Mouse (Mus musculus) hindbrain, embryonic 11.5 days (tissue): ENCODE results near the gene Rhox2h. TPM values are rescaled to one million over a fixed set of nuclear protein-coding genes. Genes with fewer than 3 reads are reported as not detected.
"Not testable (repeated sequence)": the region's sequence is repeated elsewhere in the genome, so short reads cannot be mapped to it uniquely, and the experiment has no call there.

ENCODE experiments used
- ATAC-seq: fragments of 200-750 bp; cut with Nextera tagmentation; 2 replicates; pipeline ENCODE4 v1.8.0; 2017; ENCODE audit warnings: mild to moderate bottlenecking, moderate TSS enrichment, moderate library complexity; ENCODE audit not compliant: low FRiP score
- DNase-seq: peaks from one replicate; pipeline ENCODE4 v3.0.0-alpha.2; 2015; ENCODE audit warnings: low spot score
- H3K27ac ChIP-seq: fragments of 300-500 bp; sonication (generic); 2 replicates; pipeline ENCODE4 v1.5.1; 2014; ENCODE audit warnings: mild to moderate bottlenecking, low read depth, low read length
- H3K27me3 ChIP-seq: fragments of 300-500 bp; sonication (generic); 2 replicates; pipeline ENCODE4 v1.6.1; 2014; ENCODE audit warnings: mild to moderate bottlenecking, low read length, moderate library complexity, mixed read lengths; ENCODE audit not compliant: control insufficient read depth, insufficient read depth
- H3K36me3 ChIP-seq: fragments of 300-500 bp; sonication (generic); 2 replicates; pipeline ENCODE4 v1.6.1; 2014; ENCODE audit warnings: mild to moderate bottlenecking, low read length, moderate library complexity, mixed read lengths; ENCODE audit not compliant: control insufficient read depth, insufficient read depth
- H3K4me1 ChIP-seq: fragments of 300-500 bp; sonication (generic); replicated peaks from 2 replicates; pipeline ENCODE4 v1.6.1; 2014; ENCODE audit warnings: low read length, mixed read lengths; ENCODE audit not compliant: control insufficient read depth, insufficient read depth
- H3K4me2 ChIP-seq: fragments of 300-500 bp; sonication (generic); replicated peaks from 2 replicates; pipeline ENCODE4 v1.6.1; 2014; ENCODE audit warnings: mild to moderate bottlenecking, low read depth, low read length
- H3K4me3 ChIP-seq: fragments of 300-500 bp; sonication (generic); 2 replicates; pipeline ENCODE4 v1.5.1; 2014; ENCODE audit warnings: low read depth, low read length
- H3K9ac ChIP-seq: fragments of 300-500 bp; sonication (generic); 2 replicates; pipeline ENCODE4 v1.6.1; 2014; ENCODE audit warnings: low read depth, low read length
- H3K9me3 ChIP-seq: fragments of 300-500 bp; sonication (generic); 2 replicates; pipeline ENCODE4 v1.6.1; 2016; ENCODE audit warnings: low read length; ENCODE audit not compliant: control insufficient read depth
- WGBS: fragments of 180-500 bp; shearing (Covaris S2); extraction: QIAGEN DNeasy Blood & Tissue Kit; methylation state at CpG from one replicate; pipeline ENCODE4 v1.1.7; 2014; 5-methylcytosine and 5-hydroxymethylcytosine counted together
- polyA plus RNA-seq: library from polyadenylated mRNA; unstranded; fragments of >200 nt; fragmentation: Nextera tagmentation; extraction: Ambion mirVana; gene quantifications from 2 replicates; pipeline ENCODE4 v1.2.1, GENCODE M21; 2014

Gene Rhox2h
- polyA plus RNA-seq = not detected in 2 replicates

DNA sequence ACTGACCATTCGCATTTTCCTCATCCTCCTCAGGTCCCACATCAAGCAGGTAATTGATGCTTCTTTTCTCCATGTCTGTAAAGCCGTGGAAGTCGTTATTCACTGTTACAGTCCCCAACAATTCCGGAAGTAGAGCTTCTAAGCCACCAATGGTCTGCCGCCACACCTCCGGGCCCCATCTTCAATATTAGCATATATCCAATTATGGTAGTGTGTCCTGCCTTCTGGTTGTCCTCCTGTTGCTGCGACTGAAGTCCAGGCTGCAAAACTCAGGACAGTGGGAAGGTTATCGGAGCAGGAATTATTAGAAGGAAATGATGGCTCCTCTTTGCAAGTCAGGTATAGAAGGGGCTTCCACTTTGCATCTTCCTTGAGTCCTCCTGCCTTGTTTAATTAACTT, at the start of gene Rhox2h:
TSS of gene Rhox2h (minus strand) at position 101 of the 400 bp plus-strand sequence.
- not testable (repeated sequence) for H3K27me3 ChIP-seq, H3K27ac ChIP-seq, H3K36me3 ChIP-seq, H3K9me3 ChIP-seq, H3K4me3 ChIP-seq, H3K4me1 ChIP-seq, H3K4me2 ChIP-seq, DNase-seq, H3K9ac ChIP-seq, ATAC-seq
- WGBS = 88% methylated on average over 8 of the region's 8 CpGs

DNA sequence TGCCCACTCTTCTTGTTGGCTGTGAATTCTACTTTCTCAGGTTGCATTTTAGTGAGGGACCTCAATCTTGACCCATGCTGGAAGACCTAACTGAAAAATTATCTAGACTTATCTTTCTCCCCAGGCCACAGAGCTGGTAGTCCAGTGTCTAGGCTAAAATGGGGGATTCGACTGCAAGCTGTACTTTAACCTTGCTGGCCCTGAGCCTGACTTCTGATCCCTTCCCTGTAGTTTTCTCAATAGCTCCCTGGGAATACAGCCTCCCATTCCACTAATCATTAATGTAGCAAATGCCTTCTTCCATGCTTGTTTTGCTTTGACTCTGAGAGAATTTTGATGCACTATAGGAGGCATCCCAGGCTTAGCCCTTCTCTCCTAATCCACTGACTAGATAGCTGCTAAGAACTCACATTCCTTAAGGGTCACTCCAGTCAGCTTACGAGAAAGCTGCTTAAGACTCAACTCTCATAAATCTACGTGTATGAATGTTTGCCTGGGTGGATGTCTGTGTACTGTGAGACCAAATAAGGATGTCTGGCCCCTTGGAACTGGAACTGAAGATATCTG, 28.8 kb upstream of the Rhox2h start:
- ATAC-seq = no peak
- H3K9me3 ChIP-seq = no peaks in the 10 kb centered on the region
- no peak overlapping the region for H3K9ac ChIP-seq
- H3K36me3 ChIP-seq = no peaks in the 10 kb centered on the region
- H3K27me3 ChIP-seq = no peaks in the 10 kb centered on the region
- H3K27ac ChIP-seq = no peak overlapping the region
- H3K4me1 ChIP-seq = no peaks in the 10 kb centered on the region
- DNase-seq = no peak
- H3K4me2 ChIP-seq = no peak overlapping the region
- WGBS = 68% methylated on average over 3 of the region's 3 CpGs
- H3K4me3 ChIP-seq = no peak overlapping the region

DNA sequence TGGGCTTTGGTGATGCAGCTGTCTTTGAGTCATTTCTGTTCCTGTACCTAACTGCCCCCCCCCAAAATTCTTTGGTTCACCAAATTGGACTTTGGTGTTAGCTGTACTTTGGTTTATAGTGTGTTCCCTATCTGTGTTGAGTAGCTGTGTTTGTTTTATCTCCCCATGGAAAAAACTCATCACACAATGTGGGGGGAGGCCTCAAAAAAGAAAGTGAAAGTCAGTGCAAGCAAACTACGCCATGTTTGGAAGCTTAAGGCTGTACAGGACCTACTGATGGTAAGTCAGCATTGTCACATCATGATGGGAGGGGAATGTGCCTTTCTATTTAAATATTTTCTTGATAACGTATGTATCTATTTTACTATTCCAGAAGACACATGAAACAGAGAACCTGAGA, 19.2 kb upstream of the Rhox2h start:
- Histone ChIP-seq H3K9ac (no peak overlapping the region), H3K36me3 (no peaks in the 10 kb centered on the region), H3K4me3 (no peak overlapping the region), H3K4me1 (no peaks in the 10 kb centered on the region), H3K27me3 (no peaks in the 10 kb centered on the region), H3K9me3 (no peaks in the 10 kb centered on the region), H3K27ac (no peak overlapping the region), H3K4me2 (no peak overlapping the region)
- ATAC-seq = no peak
- WGBS = 80% methylated on average over 2 of the region's 2 CpGs
- DNase-seq = no peak

DNA sequence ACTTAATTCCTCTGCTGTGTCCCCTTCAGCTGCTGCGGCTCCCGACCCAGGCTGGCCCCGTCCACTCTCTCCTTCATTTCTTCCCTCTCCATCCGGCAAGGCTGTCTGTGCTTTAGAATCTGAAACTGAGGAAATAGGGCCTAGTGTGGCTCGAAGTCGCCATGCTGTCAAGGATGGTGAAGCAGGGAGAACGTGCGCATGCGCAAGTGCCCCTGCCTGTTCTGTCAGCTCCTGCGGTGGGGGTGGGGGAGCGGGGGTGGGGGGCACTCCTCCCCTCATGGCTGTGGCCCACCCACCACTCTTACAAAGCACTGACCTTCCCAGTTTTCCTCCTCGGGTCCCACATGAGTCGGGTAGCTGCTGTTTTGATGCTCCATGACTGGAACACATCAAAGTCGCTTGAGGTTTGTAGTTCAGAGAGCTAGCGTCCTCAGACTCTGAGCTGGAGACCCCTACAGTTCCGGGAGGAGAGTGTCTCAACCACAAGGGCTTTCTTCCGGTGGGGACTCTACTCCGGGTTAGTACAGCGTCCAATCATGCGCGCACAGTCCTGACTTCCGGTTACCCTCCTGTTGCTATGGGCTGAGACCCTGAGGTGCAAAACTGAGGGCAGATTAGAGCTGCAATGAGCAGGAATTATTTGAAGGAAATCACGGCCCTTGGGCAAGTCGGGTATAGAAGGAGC, 10.1 kb upstream of the Rhox2h start:
- Histone ChIP-seq H3K4me2 (no peak overlapping the region), H3K9me3 (no peaks in the 10 kb centered on the region), H3K4me3 (no peak overlapping the region), H3K4me1 (no peaks in the 10 kb centered on the region), H3K27me3 (no peaks in the 10 kb centered on the region), H3K9ac (no peak overlapping the region), H3K27ac (no peak overlapping the region), H3K36me3 (no peaks in the 10 kb centered on the region)
- no peak for ATAC-seq
- no peak for DNase-seq
- 82% methylated on average over 24 of the region's 24 CpGs for WGBS

DNA sequence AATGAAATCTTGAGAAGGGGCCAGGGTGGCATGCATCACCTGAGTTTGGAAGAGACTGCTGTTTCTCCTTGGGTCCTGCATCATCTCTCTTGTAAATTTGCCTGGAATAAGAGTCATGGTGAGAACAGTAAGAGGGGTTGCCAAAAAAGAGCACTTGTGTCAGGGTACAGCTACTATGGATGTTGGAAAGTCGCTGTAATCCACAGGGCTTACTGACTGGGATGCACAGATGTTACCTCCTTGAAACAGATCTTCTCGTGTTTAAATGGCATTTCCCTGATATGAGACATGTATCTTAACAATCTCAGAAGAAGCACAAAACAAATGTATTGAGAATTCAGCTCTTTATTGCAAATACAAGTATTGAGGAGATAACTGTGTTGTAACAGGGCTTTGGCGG, 4.4 kb downstream of the Rhox2h start, which contains the start of gene Rhox3h:
TSS of gene Rhox3h (minus strand) at position 101 of the 400 bp plus-strand sequence.
- not testable (repeated sequence) for H3K9ac ChIP-seq
- WGBS = no CpG with 5 or more reads among the region's 3 CpGs

DNA sequence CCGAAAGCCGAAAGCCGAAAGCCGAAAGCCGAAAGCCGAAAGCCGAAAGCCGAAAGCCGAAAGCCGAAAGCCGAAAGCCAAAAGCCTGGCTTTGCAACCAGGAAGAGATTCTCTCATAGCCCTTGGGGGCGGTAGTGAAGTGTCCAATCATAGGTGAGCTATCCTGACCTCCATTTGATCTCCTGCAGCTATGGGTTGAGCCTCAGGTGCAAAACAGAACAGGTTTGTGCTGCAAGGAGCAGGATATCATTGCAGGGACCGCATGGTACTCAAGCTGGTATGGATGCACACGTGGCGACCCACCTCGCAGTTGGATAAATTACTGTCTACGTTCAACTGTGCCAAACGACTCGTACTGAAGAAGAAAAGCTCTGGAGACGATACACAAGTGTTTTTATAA, 21.9 kb downstream of the Rhox2h start, which contains the start of gene Rhox4g:
TSS of gene Rhox4g (minus strand) at position 101 of the 400 bp plus-strand sequence.
- not testable (repeated sequence) for H3K9ac ChIP-seq, H3K4me1 ChIP-seq, H3K27me3 ChIP-seq, H3K9me3 ChIP-seq, DNase-seq, H3K27ac ChIP-seq, H3K4me3 ChIP-seq, H3K36me3 ChIP-seq, ATAC-seq, H3K4me2 ChIP-seq
- WGBS = 91% methylated on average over 9 of the region's 20 CpGs

More for the DNA sequence above, 4.4 kb downstream of the Rhox2h start, which contains the start of gene Rhox3h:
- H3K27ac ChIP-seq, H3K4me1 ChIP-seq, DNase-seq, H3K4me2 ChIP-seq, ATAC-seq, H3K36me3 ChIP-seq, H3K4me3 ChIP-seq, H3K9me3 ChIP-seq, H3K27me3 ChIP-seq: not testable (repeated sequence)

DNA sequence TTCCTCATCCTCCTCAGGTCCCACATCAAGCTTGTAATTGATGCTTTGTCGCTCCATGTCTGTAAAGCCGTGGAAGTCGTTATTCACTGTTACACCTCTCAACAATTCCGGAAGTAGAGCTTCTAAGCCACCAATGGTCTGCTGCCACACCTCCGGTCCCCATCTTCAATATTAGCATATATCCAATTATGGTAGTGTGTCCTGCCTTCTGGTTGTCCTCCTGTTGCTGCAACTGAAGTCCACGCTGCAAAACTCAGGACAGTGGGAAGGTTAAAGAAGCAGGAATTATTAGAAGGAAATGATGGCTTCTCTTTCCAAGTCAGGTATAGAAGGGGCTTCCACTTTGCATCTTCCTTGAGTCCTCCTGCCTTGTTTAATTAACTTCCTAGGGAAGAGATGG, 29.7 kb downstream of the Rhox2h start, which contains the start of gene Rhox2g:
TSS of gene Rhox2g (minus strand) at position 101 of the 400 bp plus-strand sequence.
- not testable (repeated sequence) for ATAC-seq, H3K4me3 ChIP-seq, H3K27me3 ChIP-seq

DNA sequence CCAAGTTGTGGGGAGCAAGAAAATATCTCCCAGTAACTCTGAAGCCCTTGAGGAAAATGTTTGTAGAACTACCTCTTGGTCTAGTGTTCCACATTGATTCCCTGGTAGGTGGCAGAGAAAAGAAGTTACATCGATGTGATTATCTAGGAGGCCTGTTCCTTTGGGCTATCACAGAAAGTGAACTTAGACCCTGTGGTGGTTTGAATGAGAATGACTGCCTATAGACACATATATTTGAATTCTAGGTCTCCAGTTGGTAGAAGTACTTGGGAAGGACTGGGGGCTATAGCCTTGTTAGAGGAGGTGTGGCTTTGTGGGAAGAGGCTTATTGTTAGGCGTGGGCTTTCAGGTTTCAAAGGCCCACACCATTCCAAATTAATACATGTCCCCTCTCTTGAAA, 44.6 kb downstream of the Rhox2h start, which contains the start of gene Rhox3g:
TSS of gene Rhox3g (minus strand) at position 101 of the 400 bp plus-strand sequence.
- not testable (repeated sequence) for H3K36me3 ChIP-seq, H3K9me3 ChIP-seq, H3K4me1 ChIP-seq, H3K4me2 ChIP-seq, DNase-seq, H3K27ac ChIP-seq, ATAC-seq, H3K27me3 ChIP-seq, H3K9ac ChIP-seq, H3K4me3 ChIP-seq
- WGBS = 92% methylated on average over 2 of the region's 2 CpGs

More for the DNA sequence above, 29.7 kb downstream of the Rhox2h start, which contains the start of gene Rhox2g:
- H3K9ac ChIP-seq, H3K4me2 ChIP-seq, H3K9me3 ChIP-seq, H3K4me1 ChIP-seq, DNase-seq, H3K27ac ChIP-seq, H3K36me3 ChIP-seq: not testable (repeated sequence)
- WGBS = 91% methylated on average over 6 of the region's 6 CpGs
